Mouse (Mus musculus) R1 (cell line): ENCODE data around the gene Pla2g3.

Experiments used
- DNase-seq: peaks from one replicate; pipeline ENCODE4 v3.0.0-alpha.2; 2018; ENCODE audit warnings: low read depth, low spot score

Pla2g3 gene

DNA sequence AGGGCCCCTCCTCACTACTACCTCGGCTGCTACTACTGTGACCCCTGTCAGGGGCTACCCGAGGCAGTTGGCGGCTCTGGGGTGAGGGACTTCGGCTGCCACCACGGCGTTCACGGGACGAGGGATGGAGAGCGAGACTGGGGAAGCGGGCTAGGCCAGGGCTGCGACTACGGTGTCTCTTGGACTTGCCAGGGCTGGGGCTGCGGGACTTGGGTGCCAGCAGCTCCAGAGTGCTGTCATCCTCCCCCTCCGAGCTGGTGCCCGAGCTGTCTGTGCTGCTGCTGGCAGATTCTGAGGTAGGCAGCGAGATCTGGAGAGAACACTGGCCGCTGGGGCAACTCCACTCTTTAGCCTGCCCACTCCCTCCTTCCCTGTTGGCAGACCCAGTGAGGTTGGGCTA, 6.8 kb downstream of the Pla2g3 start:
- no peak for DNase-seq

GRCm38 (mm10) chr11:3495496-3495895, 7.4 kb downstream of the Pla2g3 start:
- no peak for DNase-seq

DNA sequence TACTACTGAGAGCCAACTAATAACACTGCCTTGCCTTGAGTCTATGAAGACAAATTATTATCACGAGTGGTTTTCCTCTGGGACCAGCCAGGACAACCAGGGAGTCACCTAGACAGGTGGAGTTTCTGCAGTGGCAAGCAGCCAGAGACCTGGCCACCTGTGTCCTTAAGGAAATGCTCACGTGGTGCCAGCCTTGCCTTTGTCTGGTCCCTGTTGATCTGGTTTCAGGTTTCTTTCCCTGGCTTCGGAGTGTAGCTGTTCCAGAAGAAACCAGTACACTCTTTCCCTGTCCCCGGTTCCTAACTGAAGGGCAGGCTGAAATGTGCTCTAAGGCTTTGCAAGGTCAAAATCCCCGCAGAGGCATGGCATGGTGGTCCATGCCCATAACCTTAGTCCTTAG, 8.7 kb downstream of the Pla2g3 start:
- DNase-seq, result peak; percentile 31

GRCm38 (mm10) chr11:3497296-3497695, 9.2 kb downstream of the Pla2g3 start:
- DNase-seq, result no peak

DNA sequence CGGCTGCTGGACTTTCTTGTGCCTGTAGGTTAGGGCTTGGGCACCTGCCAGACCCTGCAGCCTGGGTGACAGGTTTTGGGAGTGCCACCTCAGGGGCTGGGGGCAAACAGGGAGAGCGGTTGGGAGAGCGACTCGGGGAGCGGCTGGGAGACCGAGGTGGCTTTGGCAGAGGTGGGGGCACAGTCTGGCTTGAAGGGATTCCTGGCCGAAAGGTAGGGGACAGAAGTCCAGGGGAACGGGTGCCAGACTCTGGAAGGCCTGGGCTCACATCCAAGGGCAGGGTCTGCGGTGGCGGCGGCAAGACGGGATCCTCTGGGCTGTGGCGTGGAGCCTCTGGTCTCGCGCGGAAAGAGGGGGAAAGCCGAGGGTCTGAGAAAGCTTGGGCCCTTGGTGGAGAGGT, 14.0 kb downstream of the Pla2g3 start:
- DNase-seq, result no peak

DNA sequence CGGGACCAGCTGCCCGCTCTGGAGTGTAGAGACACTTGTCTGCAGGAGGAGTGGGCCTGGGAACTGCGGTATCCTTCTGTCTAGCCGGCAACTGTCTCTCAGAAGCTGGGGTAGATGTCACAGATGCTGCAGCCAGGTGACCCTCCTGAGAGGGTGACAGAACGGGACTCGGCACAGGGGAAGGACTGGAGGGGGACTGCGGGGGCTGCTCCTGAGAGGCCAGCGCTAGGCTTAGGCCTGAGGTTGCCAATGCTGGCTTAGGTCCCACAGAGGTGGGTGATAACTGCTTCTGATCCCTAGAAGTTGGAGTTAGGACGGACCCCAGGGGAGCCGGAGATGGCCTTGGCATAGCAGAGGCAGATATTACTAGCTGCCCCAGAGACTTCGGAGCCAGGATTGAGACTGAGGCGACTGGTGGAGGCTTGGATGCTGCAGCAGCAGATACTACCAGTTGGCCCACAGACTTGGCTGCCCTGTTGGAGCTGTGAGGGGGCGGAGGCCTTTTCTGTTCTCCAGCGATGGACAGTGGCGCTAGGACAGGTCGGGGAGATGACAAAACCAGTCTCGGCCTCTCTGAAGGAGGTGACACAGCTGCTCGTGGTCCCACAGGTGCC, 14.5 kb downstream of the Pla2g3 start:
- DNase-seq, result no peak

DNA sequence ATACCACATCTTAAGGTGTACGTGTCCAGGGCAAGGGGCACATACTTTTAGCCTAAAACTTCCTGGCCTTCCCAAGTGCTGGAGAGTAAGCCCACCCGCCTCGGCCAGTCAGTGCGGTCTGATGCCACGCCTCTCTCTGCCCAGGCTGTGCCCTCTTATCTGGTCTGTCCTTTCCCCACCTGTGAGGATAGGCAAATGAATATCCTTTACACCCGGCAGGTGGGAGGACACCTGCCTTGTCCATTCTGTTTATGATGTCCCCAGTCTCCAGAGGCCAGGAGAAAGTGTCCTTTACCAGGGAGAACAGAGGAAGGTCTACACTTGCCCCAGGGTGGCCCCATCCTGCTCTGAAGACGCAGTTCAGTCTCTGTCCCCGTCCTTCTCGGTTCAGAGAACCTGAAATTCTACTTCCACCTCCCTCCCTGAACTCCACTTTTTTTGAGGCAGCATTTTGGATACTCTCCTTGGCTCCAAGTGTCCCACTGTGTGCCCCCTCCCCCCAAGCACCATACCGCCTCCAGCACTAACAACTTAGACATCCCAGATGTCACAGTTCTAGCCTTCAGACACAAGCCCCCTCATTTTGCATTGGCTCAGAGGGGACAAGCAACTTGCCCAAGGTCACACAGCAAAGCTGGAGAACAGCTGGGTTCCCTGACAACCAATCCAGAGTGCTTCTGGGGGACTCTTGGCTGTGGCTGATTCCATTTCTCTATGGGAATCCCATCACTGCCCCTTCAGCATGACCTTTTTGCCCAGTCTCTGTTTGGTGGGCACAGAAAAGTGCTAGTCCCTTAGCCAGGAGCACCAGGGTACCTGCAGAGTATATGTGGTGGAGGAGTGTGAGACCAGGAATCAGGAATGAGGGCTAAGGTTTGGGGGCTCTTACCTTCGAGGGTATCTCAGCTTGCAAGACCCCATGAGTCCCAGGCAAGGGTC, 15.9 kb downstream of the Pla2g3 start:
- DNase-seq, result no peak

DNA sequence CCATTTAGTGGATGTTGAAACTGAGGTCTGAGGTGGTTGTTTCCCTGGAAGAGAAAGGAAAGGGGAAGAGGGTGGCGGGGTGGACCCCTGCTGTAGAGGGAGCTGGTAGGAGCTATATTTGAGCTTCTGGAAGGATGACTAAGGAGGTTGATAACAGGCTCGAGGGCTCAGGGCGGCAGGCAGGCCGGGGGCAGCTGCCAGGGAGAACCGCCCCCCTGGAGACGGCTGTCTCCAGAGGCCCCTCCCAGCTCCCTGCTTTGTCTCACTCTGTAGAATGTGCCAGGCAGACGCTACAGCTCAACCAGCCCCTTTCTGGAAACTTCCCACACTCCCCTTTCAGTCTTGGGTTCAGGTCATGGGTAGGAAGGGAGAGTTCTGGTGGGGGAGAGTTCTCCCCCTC, 20.1 kb downstream of the Pla2g3 start:
- no peak for DNase-seq

DNA sequence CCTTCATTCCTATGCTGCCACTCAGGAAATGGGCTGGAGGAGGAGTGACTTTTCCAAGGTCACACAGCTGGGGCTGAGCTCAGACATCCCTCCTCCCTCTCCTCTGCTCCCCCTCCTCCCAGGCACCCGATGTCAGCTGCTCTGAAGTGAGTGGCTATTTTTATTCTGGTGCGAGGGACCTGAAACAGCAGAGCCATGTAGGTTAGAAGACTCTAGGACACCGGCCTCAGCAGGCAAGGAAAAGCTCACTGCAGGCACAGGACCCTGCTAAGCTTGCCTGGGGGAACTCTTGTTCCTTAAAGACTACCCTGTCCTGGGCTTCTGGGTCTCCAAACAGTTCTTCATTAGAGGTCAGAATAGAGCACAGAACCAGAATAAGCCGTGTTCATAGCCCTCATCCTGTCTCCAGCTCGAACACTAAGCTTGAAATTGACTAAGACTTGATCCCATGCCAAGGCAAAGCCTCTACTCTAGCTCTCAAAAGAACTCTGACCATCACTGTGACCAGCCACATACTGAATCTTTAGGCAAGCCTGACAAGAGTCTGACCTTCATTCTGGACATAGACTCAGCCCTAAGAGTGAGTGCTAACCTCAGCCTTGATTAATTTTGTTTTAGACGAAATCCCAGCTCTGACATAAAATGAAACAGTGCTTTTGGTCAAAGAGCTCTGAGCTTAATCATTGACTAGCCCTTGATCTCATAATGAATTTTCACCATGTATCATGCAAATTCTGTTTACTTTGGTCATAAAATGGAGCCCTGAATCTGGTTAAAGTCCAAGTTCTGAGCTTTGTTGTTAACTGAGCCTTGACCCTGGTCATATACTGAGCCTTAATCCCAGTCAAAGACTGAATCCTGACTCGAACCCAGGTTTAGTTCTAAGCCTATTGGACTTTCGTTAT, 21.3 kb downstream of the Pla2g3 start:
- no peak for DNase-seq

GRCm38 (mm10) chr11:3510321-3510720, 22.2 kb downstream of the Pla2g3 start:
- no peak for DNase-seq

DNA sequence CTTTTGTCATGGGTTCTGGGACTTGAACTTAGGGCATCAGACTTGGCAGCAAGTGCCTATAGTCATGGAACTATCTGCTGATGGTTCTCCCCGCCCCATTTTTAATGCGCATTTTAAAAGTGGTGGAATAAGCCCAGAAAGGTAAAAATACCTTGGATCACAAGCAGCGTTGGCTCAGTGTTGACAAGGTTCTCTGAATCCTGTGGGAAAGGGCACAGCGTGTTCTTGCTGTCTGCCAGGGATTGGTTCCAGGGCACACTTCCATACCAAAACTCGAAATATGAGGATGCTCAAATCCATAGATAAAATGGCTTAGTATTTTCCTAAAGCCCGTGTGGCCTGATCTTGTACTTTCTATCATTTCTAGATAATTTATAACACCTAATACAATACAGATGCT, 25.2 kb downstream of the Pla2g3 start:
- DNase-seq, result no peak

GRCm38 (mm10) chr11:3514529-3515054, 26.5 kb downstream of the Pla2g3 start, which contains the start of gene Selenom:
Selenom (plus strand) TSS chr11:3514684.
- peak; percentile 93 for DNase-seq

DNA sequence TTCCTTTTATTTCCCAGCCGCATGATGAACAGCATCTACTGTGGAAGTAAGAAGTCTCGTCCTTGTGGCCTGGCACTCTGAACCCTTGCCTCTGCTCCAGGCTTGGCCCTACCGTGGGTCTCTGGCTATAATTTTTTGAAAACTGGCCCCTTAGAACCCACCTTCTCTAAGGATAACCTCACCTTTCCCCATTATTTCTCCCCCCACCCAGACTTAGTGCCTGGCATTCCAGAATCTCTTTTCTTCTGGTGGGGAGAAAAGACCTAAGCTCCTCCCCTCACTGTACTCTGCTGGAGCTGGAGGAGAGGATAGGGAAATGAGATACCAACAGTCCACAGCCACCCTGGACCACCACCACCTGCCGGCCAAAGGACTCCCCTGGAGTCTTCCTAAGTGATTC, 27.1 kb downstream of the Pla2g3 start:
- no peak for DNase-seq

DNA sequence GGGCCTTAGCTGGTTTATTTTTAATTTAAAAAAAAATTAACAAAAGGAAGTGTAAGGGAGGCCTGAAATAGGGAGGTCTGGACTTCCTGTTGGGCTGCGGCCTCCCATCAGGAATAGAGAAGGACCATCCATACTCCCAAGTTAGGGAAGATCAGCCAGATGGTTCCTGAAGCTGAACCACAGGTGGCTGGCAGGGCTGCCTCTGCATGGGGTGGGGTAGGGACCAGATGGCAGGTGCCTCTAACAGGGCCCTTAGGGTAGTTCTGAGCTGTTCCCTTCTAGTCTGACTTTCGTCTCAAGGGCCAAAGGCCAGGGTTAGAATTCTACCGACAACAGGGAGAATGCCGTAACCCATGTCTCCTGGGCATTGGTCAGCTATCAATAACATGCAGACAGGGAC, 27.6 kb downstream of the Pla2g3 start:
- no peak for DNase-seq

- DNase-seq, result no peak
These were observed 28.0 kb downstream of the Pla2g3 start for GRCm38 (mm10) chr11:3516121-3516520.

- peak; percentile 68 for DNase-seq
These were observed 29.1 kb downstream of the Pla2g3 start for GRCm38 (mm10) chr11:3516859-3517845.

DNA sequence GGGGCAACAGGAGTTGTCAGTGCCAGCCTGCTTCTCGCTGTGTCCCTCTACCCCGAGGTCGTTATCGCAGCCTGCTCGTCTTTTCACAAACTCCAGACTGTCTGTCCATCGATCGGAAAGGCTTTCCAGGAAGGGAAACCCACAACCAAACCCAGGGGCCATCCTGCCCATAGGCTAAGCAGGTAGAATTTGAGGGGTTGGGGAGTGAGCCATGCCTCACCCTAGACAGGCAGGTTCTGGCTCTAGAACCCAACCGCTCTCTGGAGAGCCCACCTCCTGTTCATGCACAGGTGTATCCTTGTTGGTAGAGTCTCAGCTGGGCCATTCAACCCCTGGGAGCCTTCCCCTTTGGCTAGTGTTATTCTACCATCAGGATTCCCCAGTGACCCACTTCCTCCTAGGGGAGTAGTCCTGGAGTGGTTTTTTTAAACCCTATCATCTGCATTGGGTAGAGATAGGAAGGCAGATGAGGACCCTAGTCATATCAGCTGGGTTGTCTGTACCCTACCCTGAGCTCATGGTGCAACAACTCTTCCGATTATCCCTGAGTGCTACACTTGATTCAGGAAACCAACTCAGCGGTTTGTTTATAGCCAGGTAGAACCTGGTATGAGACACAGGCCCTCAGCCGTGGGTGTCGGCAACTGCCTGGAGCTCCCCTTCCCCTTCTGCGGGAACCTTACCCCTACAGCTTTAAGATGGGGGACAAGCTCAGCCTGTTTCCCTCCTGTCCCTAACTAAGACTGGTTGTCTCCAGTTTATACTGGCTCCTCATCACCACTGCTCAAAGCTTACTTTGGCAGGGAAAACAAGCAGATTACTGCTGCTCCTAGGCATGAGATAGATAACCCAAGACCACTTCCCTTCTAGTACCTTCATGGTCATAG, 30.0 kb downstream of the Pla2g3 start:
- no peak for DNase-seq

GRCm38 (mm10) chr11:3519051-3519726, 31.1 kb downstream of the Pla2g3 start:
- DNase-seq, result no peak
